Mouse (Mus musculus) stomach, embryonic 16.5 days (tissue): ENCODE measurements around the gene Cdc7. TPM values are rescaled to one million over a fixed set of nuclear protein-coding genes. Genes with fewer than 3 reads are reported as not detected.

Experiments
- ATAC-seq: fragments of 200-750 bp; cut with Nextera tagmentation; 2 replicates; pipeline ENCODE4 v1.8.0; 2017; ENCODE audit warnings: moderate number of reproducible peaks, moderate TSS enrichment; ENCODE audit not compliant: insufficient read depth, low FRiP score
- H3K27ac ChIP-seq: fragments of 300-500 bp; sonication (generic); 2 replicates; pipeline ENCODE4 v1.5.1; 2014; ENCODE audit warnings: low read length
- H3K27me3 ChIP-seq: fragments of 300-500 bp; sonication (generic); 2 replicates; pipeline ENCODE4 v1.6.1; 2014; ENCODE audit warnings: low read length, control low read depth, mixed read lengths; ENCODE audit not compliant: control insufficient read depth, insufficient read depth
- H3K36me3 ChIP-seq: fragments of 300-500 bp; sonication (generic); 2 replicates; pipeline ENCODE4 v1.6.1; 2014; ENCODE audit warnings: low read length; ENCODE audit not compliant: control insufficient read depth, insufficient read depth
- H3K4me1 ChIP-seq: fragments of 300-500 bp; sonication (generic); 2 replicates; pipeline ENCODE4 v1.6.1; 2014; ENCODE audit warnings: low read length, control low read depth, mixed read lengths; ENCODE audit not compliant: control insufficient read depth, insufficient read depth
- H3K4me2 ChIP-seq: fragments of 300-500 bp; sonication (generic); 2 replicates; pipeline ENCODE4 v1.6.1; 2014; ENCODE audit warnings: low read depth, low read length, mixed read lengths
- H3K4me3 ChIP-seq: fragments of 300-500 bp; sonication (generic); replicated peaks from 2 replicates; pipeline ENCODE4 v1.5.1; 2014; ENCODE audit warnings: mild to moderate bottlenecking, low read length
- H3K9ac ChIP-seq: fragments of 300-500 bp; sonication (generic); 2 replicates; pipeline ENCODE4 v1.6.1; 2014; ENCODE audit warnings: low read length
- H3K9me3 ChIP-seq: fragments of 300-500 bp; sonication (generic); replicated peaks from 2 replicates; pipeline ENCODE4 v1.6.1; 2016; ENCODE audit warnings: low read length, control low read depth; ENCODE audit not compliant: control insufficient read depth
- WGBS: fragments of 180-500 bp; shearing (Covaris S2); extraction: QIAGEN DNeasy Blood & Tissue Kit; methylation state at CpG from one replicate; pipeline ENCODE4 v1.1.7; 2014; 5-methylcytosine and 5-hydroxymethylcytosine counted together
- polyA plus RNA-seq: library from polyadenylated mRNA; unstranded; fragments of >200 nt; fragmentation: Nextera tagmentation; extraction: Ambion mirVana; gene quantifications from 2 replicates; pipeline ENCODE4 v1.2.1, GENCODE M21; 2015

The Cdc7 gene
- polyA plus RNA-seq, 1 experiment from 2014 or later, result 42.6 TPM

GRCm38 (mm10) chr5:107025809-107026208 is 61.7 kb downstream of the Cdc7 start:
- 0 out of 2 replicates have a peak, but pooled peaks have one; percentile 31 for ATAC-seq
- no peaks in the 10 kb centered on the region for H3K27me3 ChIP-seq
- H3K4me3 ChIP-seq, result no peak overlapping the region
- no peak overlapping the region for H3K4me2 ChIP-seq
- H3K9me3 ChIP-seq, result no peaks in the 10 kb centered on the region; the same call in 1 of the 2 replicates
- no peak overlapping the region for H3K9ac ChIP-seq
- WGBS, result 58% methylated on average over 8 of the region's 8 CpGs
- peaks cover 42% of the 10 kb centered on the region for H3K4me1 ChIP-seq
- H3K27ac ChIP-seq, result peak overlapping the region; percentile 34
- no peaks in the 10 kb centered on the region for H3K36me3 ChIP-seq

- H3K4me3 ChIP-seq, result no peak overlapping the region
- 88% methylated on average over 6 of the region's 6 CpGs for WGBS
- H3K4me1 ChIP-seq, result peaks cover 35% of the 10 kb centered on the region
- no peaks in the 10 kb centered on the region for H3K27me3 ChIP-seq
- no peaks in the 10 kb centered on the region for H3K36me3 ChIP-seq
- H3K9ac ChIP-seq, result no peak overlapping the region
- no peak overlapping the region for H3K4me2 ChIP-seq
- no peaks in the 10 kb centered on the region; the same call in 1 of the 2 replicates for H3K9me3 ChIP-seq
- no peak for ATAC-seq
- no peak overlapping the region for H3K27ac ChIP-seq
Observed at GRCm38 (mm10) chr5:107027616-107028015, 63.5 kb downstream of the Cdc7 start.

GRCm38 (mm10) chr5:107028557-107028956 is 64.4 kb downstream of the Cdc7 start:
- H3K27ac ChIP-seq, result peak overlapping the region; percentile 71; the same call in 1 of the 2 replicates
- no peaks in the 10 kb centered on the region for H3K9me3 ChIP-seq
- 12% methylated on average over 1 of the region's 1 CpGs for WGBS
- no peak overlapping the region for H3K4me2 ChIP-seq
- ATAC-seq, result peak; percentile 56; the same call in 1 of the 2 replicates
- H3K4me1 ChIP-seq, result peaks cover 35% of the 10 kb centered on the region
- no peak overlapping the region for H3K9ac ChIP-seq
- no peaks in the 10 kb centered on the region for H3K36me3 ChIP-seq
- H3K27me3 ChIP-seq, result no peaks in the 10 kb centered on the region
- no peak overlapping the region for H3K4me3 ChIP-seq

DNA sequence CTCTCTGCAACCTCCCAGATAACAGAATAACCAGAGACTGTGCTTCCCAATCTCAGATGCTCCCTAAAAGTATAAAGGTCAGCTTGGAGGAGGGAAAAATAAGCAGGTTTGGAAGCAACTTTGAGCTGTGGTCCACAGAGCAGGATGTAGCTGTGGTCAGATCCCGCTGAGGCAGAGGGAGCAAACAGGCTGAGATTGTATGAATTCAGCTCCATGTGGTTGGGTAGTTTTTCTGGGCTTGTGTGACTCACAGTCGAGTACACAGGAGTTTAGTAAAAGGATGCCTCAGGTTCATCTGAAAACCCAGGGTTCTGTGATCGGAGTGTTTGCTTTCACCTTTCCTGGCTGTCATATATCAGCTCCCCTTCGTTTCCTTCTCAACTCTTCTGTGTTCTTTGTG is 65.7 kb downstream of the Cdc7 start:
- H3K4me3 ChIP-seq, result no peak overlapping the region
- ATAC-seq, result no peak
- peak overlapping the region; percentile 46 for H3K27ac ChIP-seq
- no peak overlapping the region for H3K4me2 ChIP-seq
- H3K4me1 ChIP-seq, result peaks cover 32% of the 10 kb centered on the region
- no peaks in the 10 kb centered on the region for H3K27me3 ChIP-seq
- no peaks in the 10 kb centered on the region for H3K9me3 ChIP-seq
- H3K36me3 ChIP-seq, result no peaks in the 10 kb centered on the region
- H3K9ac ChIP-seq, result no peak overlapping the region
- 48% methylated on average over 4 of the region's 4 CpGs for WGBS

DNA sequence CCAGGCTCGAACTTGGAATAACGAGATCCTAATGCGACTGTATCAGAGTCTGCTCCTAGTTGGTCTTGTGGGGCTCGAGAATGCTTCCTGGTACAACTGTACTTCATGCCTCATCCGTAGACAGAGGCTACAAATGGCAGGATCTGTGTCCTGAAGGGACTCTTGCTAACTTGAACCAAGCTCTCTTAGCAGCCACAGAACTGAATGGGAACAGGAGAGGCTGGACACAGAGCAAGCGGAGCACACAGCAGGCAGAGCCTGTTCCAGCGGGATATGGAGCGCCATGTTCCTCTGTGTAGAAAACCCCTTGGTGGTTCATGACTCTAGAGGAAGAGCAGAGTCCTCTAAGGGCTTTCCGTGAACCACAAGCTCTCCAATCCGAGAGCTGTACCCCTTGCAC is 66.7 kb downstream of the Cdc7 start:
- 92% methylated on average over 10 of the region's 10 CpGs for WGBS

More for the DNA sequence above, 66.7 kb downstream of the Cdc7 start:
- Histone ChIP-seq H3K4me1 (peaks cover 29% of the 10 kb centered on the region), H3K4me3 (no peak overlapping the region), H3K36me3 (no peaks in the 10 kb centered on the region), H3K27ac (no peak overlapping the region), H3K9ac (no peak overlapping the region), H3K9me3 (no peaks in the 10 kb centered on the region), H3K4me2 (no peak overlapping the region), H3K27me3 (no peaks in the 10 kb centered on the region)
- no peak for ATAC-seq

Other genes with a start within 250 kb of the Cdc7 start
- 0.67 and 0.87 TPM in 2 replicates for gene Hfm1, start 38.0 kb upstream of the Cdc7 start, polyA plus RNA-seq